Mouse (Mus musculus) heart, embryonic 14.5 days (tissue): ENCODE results near the gene Ddx58. TPM values are rescaled to one million over a fixed set of nuclear protein-coding genes. Genes with fewer than 3 reads are reported as not detected.

ENCODE experiments used
- ATAC-seq: fragments of 200-750 bp; cut with Nextera tagmentation; 2 replicates; pipeline ENCODE4 v1.8.0; 2017; ENCODE audit warnings: low read depth, moderate TSS enrichment; ENCODE audit not compliant: insufficient number of reproducible peaks, insufficient read depth, low FRiP score
- H3K27ac ChIP-seq, 2 experiments: fragments of 200-500 bp in 1 of 2; fragments of 300-500 bp in 1 of 2; sonication (generic) in 1 of 2; replicated peaks in 1 of 2; 2 replicates each; pipeline ENCODE4 v1.5.1; 2012 to 2014; ENCODE audit warnings: low read depth in 2 of 2, low read length in 2 of 2, control low read depth in 1 of 2, mild to moderate bottlenecking in 1 of 2, mixed read lengths in 1 of 2; ENCODE audit not compliant: control insufficient read depth in 1 of 2, insufficient read depth in 1 of 2
- H3K27me3 ChIP-seq: fragments of 300-500 bp; sonication (generic); 2 replicates; pipeline ENCODE4 v1.6.1; 2014; ENCODE audit warnings: mild to moderate bottlenecking, low read length, control low read depth; ENCODE audit not compliant: control insufficient read depth, insufficient read depth
- H3K36me3 ChIP-seq: fragments of 300-500 bp; sonication (generic); 2 replicates; pipeline ENCODE4 v1.6.1; 2014; ENCODE audit warnings: mild to moderate bottlenecking, control low read depth, low read length, mixed read lengths; ENCODE audit not compliant: control insufficient read depth, insufficient read depth
- H3K4me1 ChIP-seq, 2 experiments: fragments of 200-500 bp in 1 of 2; fragments of 300-500 bp in 1 of 2; sonication (generic) in 1 of 2; 2 replicates each; pipeline ENCODE4 v1.6.1; 2012 to 2014; ENCODE audit warnings: low read length in 2 of 2, control low read depth in 1 of 2, mixed read lengths in 1 of 2; ENCODE audit not compliant: control insufficient read depth in 2 of 2, insufficient read depth in 2 of 2
- H3K4me2 ChIP-seq: fragments of 300-500 bp; sonication (generic); 2 replicates; pipeline ENCODE4 v1.6.1; 2014; ENCODE audit warnings: mild to moderate bottlenecking, low read length
- H3K4me3 ChIP-seq, 2 experiments: fragments of 200-500 bp in 1 of 2; fragments of 300-500 bp in 1 of 2; sonication (generic) in 1 of 2; 2 replicates each; pipeline ENCODE4 v1.5.1; 2012 to 2014; ENCODE audit warnings: low read length in 2 of 2, mild to moderate bottlenecking in 2 of 2, control low read depth in 1 of 2, low read depth in 1 of 2, moderate library complexity in 1 of 2; ENCODE audit not compliant: control insufficient read depth in 1 of 2, insufficient read depth in 1 of 2
- H3K9ac ChIP-seq: fragments of 300-500 bp; sonication (generic); 2 replicates; pipeline ENCODE4 v1.6.1; 2014; ENCODE audit warnings: mild to moderate bottlenecking, low read length
- H3K9me3 ChIP-seq: fragments of 300-500 bp; sonication (generic); 2 replicates; pipeline ENCODE4 v1.6.1; 2016; ENCODE audit warnings: low read length, control low read depth; ENCODE audit not compliant: control insufficient read depth
- WGBS: fragments of 180-500 bp; shearing (Covaris S2); extraction: QIAGEN DNeasy Blood & Tissue Kit; methylation state at CpG from one replicate; pipeline ENCODE4 v1.1.7; 2014; 5-methylcytosine and 5-hydroxymethylcytosine counted together
- polyA plus RNA-seq: library from polyadenylated mRNA; unstranded; fragments of >200 nt; fragmentation: Nextera tagmentation; extraction: Ambion mirVana; gene quantifications from 2 replicates; pipeline ENCODE4 v1.2.1, GENCODE M21; 2014

Gene Ddx58
- polyA plus RNA-seq: 10.4 and 10.8 TPM in 2 replicates

DNA sequence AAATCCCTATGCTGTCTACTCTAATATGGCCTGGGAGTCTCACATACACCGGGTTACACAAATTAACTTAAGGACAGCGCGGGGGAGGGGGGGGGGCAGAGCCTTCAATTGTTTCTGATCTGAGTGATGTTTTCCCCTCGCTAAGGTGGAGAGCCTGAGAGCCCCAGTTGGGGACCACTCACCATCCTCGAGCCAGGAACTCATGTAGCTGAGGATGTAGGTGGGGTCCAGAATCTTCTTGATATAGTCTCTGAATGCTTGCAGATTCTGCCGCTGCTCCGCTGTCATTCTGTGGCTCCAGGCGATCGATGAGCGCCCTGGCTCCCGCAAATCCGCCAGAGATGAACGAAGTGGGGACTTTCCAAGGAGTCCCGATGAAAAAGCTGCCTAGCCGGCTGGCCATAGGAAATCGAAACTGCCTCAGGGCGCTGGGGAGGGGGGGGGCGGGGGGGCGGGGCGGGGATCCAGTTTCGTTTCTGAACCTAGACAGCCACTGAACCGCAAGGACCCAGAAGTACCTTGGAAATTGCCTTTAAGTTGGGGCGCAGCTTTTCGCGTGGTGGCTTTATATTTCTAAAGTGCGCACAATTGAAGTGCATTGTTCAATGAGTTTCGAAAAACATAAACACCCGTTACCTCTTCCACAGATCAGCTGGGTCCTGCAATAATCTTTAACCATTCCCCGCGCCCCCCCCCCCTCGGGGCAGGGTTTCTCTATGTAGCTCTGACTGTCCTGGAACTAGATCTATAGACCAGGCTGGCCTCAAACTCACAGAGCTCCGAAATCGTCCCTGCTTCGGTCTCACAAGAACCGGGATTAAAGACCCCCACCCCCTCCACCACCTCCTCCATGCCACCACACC, at the start of gene Ddx58:
Gene Ddx58 (minus strand): TSS at position 420 of the 863 bp plus-strand sequence.
- 3% methylated on average over 34 of the region's 35 CpGs for WGBS
- peak; percentile 27; the same call in 1 of the 2 replicates for ATAC-seq
- no peaks in the 10 kb centered on the region for H3K9me3 ChIP-seq

DNA sequence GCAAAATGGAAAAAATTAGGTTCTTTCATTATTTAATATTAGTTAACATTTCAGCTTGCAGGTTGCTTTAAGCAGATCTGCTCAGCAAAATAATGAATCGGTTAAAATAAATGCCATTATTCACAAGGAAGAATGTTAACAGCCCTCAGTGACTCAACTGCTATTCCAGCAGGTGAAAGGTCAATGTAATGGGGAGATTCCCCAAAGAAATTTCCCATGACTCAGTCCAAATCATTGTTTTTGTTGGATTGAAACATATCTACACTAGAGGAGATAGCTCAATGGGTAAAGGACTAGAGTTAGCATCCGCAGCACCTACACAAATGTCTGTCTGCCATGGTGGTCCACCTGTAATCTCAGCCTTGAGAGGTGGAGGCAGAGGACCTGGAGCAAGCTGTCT, 49.4 kb upstream of the Ddx58 start:
- ATAC-seq: no peak
- Histone ChIP-seq H3K4me1 (no peaks in the 10 kb centered on the region), H3K27ac (no peak overlapping the region), H3K4me3 (no peak overlapping the region), H3K4me2 (no peak overlapping the region), H3K36me3 (no peaks in the 10 kb centered on the region), H3K9me3 (peaks cover 5% of the 10 kb centered on the region; the same call in 1 of the 2 replicates), H3K9ac (no peak overlapping the region), H3K27me3 (no peaks in the 10 kb centered on the region)
- WGBS: 77% methylated on average over 2 of the region's 2 CpGs

More for the DNA sequence above, at the start of gene Ddx58:
- Histone ChIP-seq H3K27ac (peak within 1 kb of the TSS; percentile 60 to 66), H3K4me1 (peaks cover 3 to 6% of the 10 kb centered on the region in 2 experiments; a peak in 3 of 4 replicates), H3K4me3 (peak within 1 kb of the TSS; percentile 74 to 91), H3K4me2 (peak within 1 kb of the TSS; percentile 96), H3K27me3 (no peaks in the 10 kb centered on the region), H3K9ac (peak within 1 kb of the TSS; percentile 79), H3K36me3 (peaks cover 5% of the 10 kb centered on the region; the same call in 1 of the 2 replicates)

DNA sequence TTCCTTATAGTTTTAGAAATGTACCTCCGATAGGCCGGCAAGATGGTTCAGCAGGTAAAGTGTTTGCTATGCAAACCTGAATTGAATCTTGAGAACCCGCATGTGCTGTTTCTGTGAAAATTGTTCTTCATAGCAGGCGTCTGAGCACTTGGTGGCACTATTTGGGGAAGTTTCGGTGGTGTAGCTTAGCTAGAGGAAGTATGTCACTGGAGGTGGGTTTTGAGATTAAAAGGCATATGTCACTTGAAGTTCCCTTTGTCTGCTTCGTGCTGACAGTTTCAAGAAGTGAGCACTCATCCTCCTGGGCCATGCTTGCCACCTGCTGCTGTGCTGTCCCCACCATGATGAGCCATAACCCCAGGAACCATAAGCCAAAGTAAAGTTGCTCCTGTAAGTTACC, 47.8 kb upstream of the Ddx58 start:
- WGBS: 72% methylated on average over 6 of the region's 6 CpGs
- H3K27me3 ChIP-seq: no peaks in the 10 kb centered on the region
- no peak for ATAC-seq
- no peak overlapping the region for H3K4me3 ChIP-seq
- no peak overlapping the region for H3K4me2 ChIP-seq
- H3K4me1 ChIP-seq: no peaks in the 10 kb centered on the region
- no peak overlapping the region for H3K27ac ChIP-seq
- H3K9me3 ChIP-seq: no peaks in the 10 kb centered on the region
- no peak overlapping the region for H3K9ac ChIP-seq
- no peaks in the 10 kb centered on the region for H3K36me3 ChIP-seq

DNA sequence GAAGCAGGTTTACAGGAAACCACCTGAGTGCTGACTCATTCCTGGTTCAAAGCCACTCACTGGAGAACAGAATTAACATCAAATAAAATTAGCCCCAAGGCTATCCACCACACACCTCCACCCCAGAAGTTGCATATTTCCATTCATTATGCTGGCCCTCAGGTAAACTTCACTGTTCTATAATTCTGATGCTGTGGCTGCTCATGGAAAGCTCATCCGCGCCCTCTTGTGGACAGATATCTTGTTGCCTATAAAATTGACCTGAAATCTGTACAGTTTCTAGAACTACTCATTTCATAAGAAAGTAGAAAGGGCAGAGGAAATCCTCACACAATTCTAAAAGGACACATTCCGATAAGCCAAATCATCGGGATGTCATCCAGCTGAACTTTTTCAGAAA, 46.0 kb upstream of the Ddx58 start:
- Histone ChIP-seq H3K36me3 (no peaks in the 10 kb centered on the region), H3K4me1 (no peaks in the 10 kb centered on the region), H3K9me3 (no peaks in the 10 kb centered on the region), H3K27me3 (no peaks in the 10 kb centered on the region), H3K9ac (no peak overlapping the region), H3K27ac (no peak overlapping the region), H3K4me2 (no peak overlapping the region), H3K4me3 (no peak overlapping the region)
- no peak for ATAC-seq
- whole genome bisulfite sequencing: 14% methylated on average over 4 of the region's 4 CpGs

DNA sequence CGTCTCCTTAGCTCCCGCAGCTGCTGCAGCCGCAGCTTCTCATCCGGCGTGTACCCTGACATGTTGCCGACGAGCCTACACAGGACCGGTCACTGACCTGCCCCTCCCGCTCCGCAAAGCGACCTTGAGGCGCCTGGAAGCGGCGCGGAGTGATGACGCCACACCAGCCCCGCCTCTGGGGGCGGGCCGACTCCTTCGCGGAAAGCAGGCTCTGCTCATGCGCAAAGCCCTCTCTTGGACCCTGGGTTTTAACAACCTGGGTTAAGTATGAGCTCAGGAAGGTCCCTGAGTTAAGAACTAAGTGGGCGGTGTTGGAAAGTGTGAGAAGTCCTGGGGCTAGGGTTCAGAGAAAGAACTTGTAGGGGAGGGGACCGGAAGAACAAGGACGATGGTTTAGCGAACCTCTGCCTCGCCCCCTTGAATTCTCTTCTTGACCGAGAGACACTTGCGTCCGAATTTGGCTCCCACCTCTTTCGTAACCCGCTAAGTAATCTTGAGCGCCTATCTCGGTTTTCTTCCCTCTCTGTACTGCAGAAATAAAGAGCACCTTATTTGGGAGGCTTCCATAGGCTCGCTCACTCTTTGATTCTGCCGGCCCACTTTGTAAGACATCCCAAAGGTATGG, 39.8 kb upstream of the Ddx58 start, which contains the start of gene Ndufb6:
Gene Ndufb6 (minus strand): TSS at position 146 of the 625 bp plus-strand sequence.
- peak within 1 kb of the TSS; percentile 87 to 96 for H3K4me3 ChIP-seq
- under 1% methylated on average over 36 of the region's 36 CpGs for WGBS
- peak within 1 kb of the TSS; percentile 78 for H3K4me2 ChIP-seq
- H3K27me3 ChIP-seq: no peaks in the 10 kb centered on the region
- H3K9ac ChIP-seq: peak within 1 kb of the TSS; percentile 95
- H3K36me3 ChIP-seq: peaks cover 28% of the 10 kb centered on the region
- peaks cover 2 to 7% of the 10 kb centered on the region in 2 experiments; a peak in 3 of 4 replicates for H3K4me1 ChIP-seq
- H3K27ac ChIP-seq: peak within 1 kb of the TSS; percentile 89 to 90
- peak; percentile 96 for ATAC-seq
- no peaks in the 10 kb centered on the region for H3K9me3 ChIP-seq

DNA sequence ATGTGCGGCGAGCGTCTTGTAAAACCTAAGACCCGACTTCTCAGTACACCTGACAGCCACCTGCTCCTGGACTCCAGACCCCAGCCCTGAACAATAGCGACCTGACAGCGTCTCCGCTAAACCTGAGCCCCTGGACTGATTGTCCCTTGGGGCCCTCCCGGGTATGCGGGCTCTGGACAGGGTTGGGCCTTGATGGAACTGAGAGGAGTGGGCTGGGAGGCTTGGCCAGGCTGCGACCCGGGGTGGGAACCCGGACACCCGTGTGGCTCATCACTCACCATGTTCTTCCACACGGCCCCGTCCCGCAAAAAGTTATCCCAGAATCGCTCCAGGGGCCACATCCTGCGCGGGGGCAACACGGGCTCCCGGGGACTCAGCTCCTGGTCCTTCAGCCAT, 39.2 kb upstream of the Ddx58 start:
- peak overlapping the region; percentile 78 for H3K4me2 ChIP-seq
- peaks cover 2 to 7% of the 10 kb centered on the region in 2 experiments; a peak in 3 of 4 replicates for H3K4me1 ChIP-seq
- WGBS: under 1% methylated on average over 21 of the region's 21 CpGs
- peak overlapping the region; percentile 87 to 96 for H3K4me3 ChIP-seq
- no peaks in the 10 kb centered on the region for H3K27me3 ChIP-seq
- H3K27ac ChIP-seq: peak overlapping the region; percentile 76 to 89
- peak; percentile 65 for ATAC-seq
- peaks cover 30% of the 10 kb centered on the region for H3K36me3 ChIP-seq
- no peaks in the 10 kb centered on the region for H3K9me3 ChIP-seq
- peak overlapping the region; percentile 95 for H3K9ac ChIP-seq

DNA sequence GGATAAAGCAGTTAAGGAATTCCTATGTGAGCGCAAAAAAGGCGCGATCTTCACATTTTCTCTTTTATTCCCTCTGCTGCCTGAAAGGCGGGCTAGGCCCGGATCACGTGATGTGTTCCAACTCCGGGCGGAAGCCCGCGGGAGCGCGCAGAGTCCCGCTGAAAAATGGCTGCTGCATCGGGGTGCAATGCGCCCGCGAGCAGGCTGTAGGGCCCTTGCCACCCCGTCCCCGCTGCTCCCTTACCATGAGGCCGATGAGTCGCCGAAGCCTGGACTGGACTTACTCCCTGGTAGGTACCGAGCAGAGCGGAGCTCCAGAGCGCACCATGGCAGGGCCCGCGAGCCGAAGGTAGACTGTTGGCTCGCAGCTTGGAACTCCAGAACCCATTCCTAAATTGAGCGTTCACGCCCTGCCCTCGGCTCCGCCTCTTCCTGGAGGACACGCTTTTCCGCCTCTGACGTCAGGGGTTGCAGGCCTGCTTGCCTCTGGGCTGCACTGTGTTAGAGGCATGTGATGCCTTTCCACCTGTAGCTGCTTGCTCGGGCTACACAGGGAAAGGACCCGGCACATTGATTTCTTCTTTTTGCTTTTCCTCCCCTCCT, 29.9 kb upstream of the Ddx58 start, which contains the start of the genes Smim27 and Topors:
Gene Smim27 (plus strand): TSS at position 150 of the 603 bp plus-strand sequence.
Gene Topors (minus strand): TSS at position 421 of the 603 bp plus-strand sequence.
- Histone ChIP-seq H3K36me3 (peaks cover 54% of the 10 kb centered on the region), H3K27me3 (no peaks in the 10 kb centered on the region), H3K4me3 (peak within 1 kb of the TSS; percentile 91 to 99), H3K27ac (peak within 1 kb of the TSS; percentile 99 to 100), H3K4me1 (peaks cover 10 to 14% of the 10 kb centered on the region in 2 experiments), H3K4me2 (peak within 1 kb of the TSS; percentile 91), H3K9me3 (no peaks in the 10 kb centered on the region), H3K9ac (peak within 1 kb of the TSS; percentile 98)
- ATAC-seq: peak; percentile 95
- WGBS: under 1% methylated on average over 38 of the region's 38 CpGs
